Mouse (Mus musculus) cerebellum, adult 2 months (tissue): Measurements from ENCODE around the gene Psip1.

ENCODE experiments used
- CTCF ChIP-seq: fragments of 200-500 bp; IDR thresholded peaks from 2 replicates; pipeline ENCODE4 v1.5.1; 2011; ENCODE audit warnings: low read depth, mild to moderate bottlenecking, control low read depth, low read length, moderate library complexity, borderline replicate concordance; ENCODE audit not compliant: insufficient read depth
- POLR2A ChIP-seq: fragments of 200-500 bp; IDR thresholded peaks from 2 replicates; pipeline ENCODE4 v1.6.1; 2011; ENCODE audit warnings: low read length, control low read depth, borderline replicate concordance; ENCODE audit not compliant: insufficient read depth

- TF ChIP-seq CTCF (no peak), POLR2A (no peak)
Observed at GRCm38 (mm10) chr4:83450785-83451184, 35.5 kb downstream of the Psip1 start.
